In genomic region chr17:52351293-52351692, GRCm38 (mm10) we compare ENCODE assay signal across 20 mouse cellular contexts.
A peak's percentile ranks its signal among the peaks of the same experiment; 100 is the strongest.
DNase-seq lines count a peak whose midpoint lies in the region; ATAC-seq lines count a peak whose summit lies in the region.
"Had no signal": no experiment of that assay in that cellular context is flagged by ENCODE, and none has a peak within 500 bp of the region (broad histone marks: within the 10 kb centered on the region; RNA-seq: fewer than 3 reads in every experiment).

No protein-coding gene starts in this region.

- ATAC-seq in CD4-positive, CD25-positive, alpha-beta regulatory T cell, adult 4 months: peak; percentile 22
- ATAC-seq in midbrain, embryonic 16.5 days: no peak
- ATAC-seq: forebrain, embryonic 16.5 days; intestine, embryonic 15.5 days; liver, postnatal 0 days had no signal

- no peak overlapping the region for H3K4me3 ChIP-seq in midbrain, embryonic 16.5 days (ENCODE audit: low read depth, low read length)
- H3K4me3 ChIP-seq: embryonic facial prominence, embryonic 12.5 days; hindbrain, embryonic 12.5 days; intestine, embryonic 15.5 days; layer of hippocampus, adult 2 months; midbrain, embryonic 10.5 days; neural tube, embryonic 15.5 days had no signal

- no peak overlapping the region for H3K9ac ChIP-seq in midbrain, embryonic 16.5 days (ENCODE audit: low read depth, low read length)
- H3K9ac ChIP-seq: embryonic facial prominence, embryonic 12.5 days; hindbrain, embryonic 12.5 days; intestine, embryonic 15.5 days; liver, postnatal 0 days; neural tube, embryonic 15.5 days had no signal

- no peaks in the 10 kb centered on the region for H3K36me3 ChIP-seq in midbrain, embryonic 16.5 days (ENCODE audit: control insufficient read depth, insufficient read depth, low read length)
- H3K36me3 ChIP-seq: embryonic facial prominence, embryonic 12.5 days; hindbrain, embryonic 12.5 days; intestine, embryonic 15.5 days; midbrain, embryonic 10.5 days; neural tube, embryonic 15.5 days had no signal

- no peak overlapping the region for H3K27ac ChIP-seq in midbrain, embryonic 16.5 days (ENCODE audit: low read length)
- H3K27ac ChIP-seq: embryonic facial prominence, embryonic 12.5 days; hindbrain, embryonic 12.5 days; intestine, embryonic 15.5 days; kidney, postnatal 0 days; layer of hippocampus, adult 2 months; midbrain, embryonic 10.5 days; neural tube, embryonic 15.5 days had no signal

- intact Hi-C loops in heart, postnatal 10 days (cut with DNase I): no loop called here

- 94% methylated on average over 8 of the region's 8 CpGs for WGBS in midbrain, embryonic 16.5 days

- H3K9me3 ChIP-seq in midbrain, embryonic 16.5 days (replicated peaks; ENCODE audit: control insufficient read depth, low read length, poor library complexity, severe bottlenecking): no peaks in the 10 kb centered on the region
- H3K9me3 ChIP-seq: embryonic facial prominence, embryonic 12.5 days; hindbrain, embryonic 12.5 days; intestine, embryonic 15.5 days; midbrain, embryonic 10.5 days; neural tube, embryonic 15.5 days had no signal

- peak; percentile 74 for DNase-seq in brain, adult 2 months (ENCODE audit: low read depth, low spot score)
- DNase-seq in right cerebral cortex, postnatal 10 days (ENCODE audit: low spot score in 2 of 2): peak; percentile 36 to 61
- DNase-seq in thymus, postnatal 10 days (ENCODE audit: low spot score in 2 of 2): peak; percentile 72 to 79
- DNase-seq in c-Kit-positive CD71-positive TER-119-positive erythroid progenitor cells, embryonic 14.5 days (ENCODE audit: low spot score): no peak
- DNase-seq in heart, postnatal 10 days: no peak
- DNase-seq: adrenal gland, adult 2 months; cerebellum, adult 2 months; gastrocnemius, postnatal 14 days; liver; liver, postnatal 0 days had no signal

- H3K4me2 ChIP-seq in midbrain, embryonic 16.5 days (ENCODE audit: low read length): no peak overlapping the region
- H3K4me2 ChIP-seq: embryonic facial prominence, embryonic 12.5 days; hindbrain, embryonic 12.5 days; intestine, embryonic 15.5 days; neural tube, embryonic 15.5 days had no signal

- H3K27me3 ChIP-seq in midbrain, embryonic 16.5 days (ENCODE audit: control insufficient read depth, insufficient read depth, low read depth, low read length): no peaks in the 10 kb centered on the region
- H3K27me3 ChIP-seq: embryonic facial prominence, embryonic 12.5 days; hindbrain, embryonic 12.5 days; intestine, embryonic 15.5 days; neural tube, embryonic 15.5 days had no signal

- H3K4me1 ChIP-seq in midbrain, embryonic 16.5 days (ENCODE audit: control insufficient read depth, insufficient read depth, low read length): no peaks in the 10 kb centered on the region
- H3K4me1 ChIP-seq: embryonic facial prominence, embryonic 12.5 days; hindbrain, embryonic 12.5 days; intestine, embryonic 15.5 days; midbrain, embryonic 10.5 days; neural tube, embryonic 15.5 days had no signal

Comparison
In these comparisons a context has a peak if more than half of its experiments do, and no peak if none do; other contexts are left out.
1. DNase-seq: peak in brain, adult 2 months (single experiment), right cerebral cortex, postnatal 10 days (2 of 2) and thymus, postnatal 10 days (2 of 2); none in c-Kit-positive CD71-positive TER-119-positive erythroid progenitor cells, embryonic 14.5 days (single experiment) and heart, postnatal 10 days (0 of 2).